Mouse (Mus musculus) granulocyte monocyte progenitor cell, adult 5-6 weeks (primary cell): ENCODE measurements around the gene Slfn14. TPM values are rescaled to one million over a fixed set of nuclear protein-coding genes. Genes with fewer than 3 reads are reported as not detected.
A peak's percentile ranks its signal among the peaks of the same experiment; 100 is the strongest.
"Not testable (repeated sequence)": the region's sequence is repeated elsewhere in the genome, so short reads cannot be mapped to it uniquely, and the experiment has no call there.

Experiments
- ATAC-seq: replicated peaks from 2 replicates; pipeline ENCODE4 v1.8.0; 2016; ENCODE audit warnings: mild to moderate bottlenecking, moderate TSS enrichment, inconsistent platforms; ENCODE audit not compliant: poor library complexity, severe bottlenecking
- total RNA-seq, 2 experiments: library from RNA; stranded (forward) in 1 of 2; stranded (reverse) in 1 of 2; fragments of 200-712, 200-1000 nt in 1 of 2; fragments of >200 nt in 1 of 2; fragmentation: Nextera tagmentation in 1 of 2; gene quantifications; 2 replicates each; pipeline ENCODE4 v1.2.3; 2014 to 2017

Gene Slfn14
- total RNA-seq, 2 experiments from 2014 or later: not detected

GRCm38 (mm10) chr11:83289036-83289435 is 2.5 kb upstream of the Slfn14 start:
- no peak for ATAC-seq

- no peak for ATAC-seq
Observed at GRCm38 (mm10) chr11:83285627-83286026, 899 bp downstream of the Slfn14 start.

- ATAC-seq: no peak
Observed at GRCm38 (mm10) chr11:83282084-83282483, 4.4 kb downstream of the Slfn14 start.

- no peak for ATAC-seq
Observed at GRCm38 (mm10) chr11:83279691-83280090, 6.8 kb downstream of the Slfn14 start.

- ATAC-seq: no peak
Observed at GRCm38 (mm10) chr11:83279024-83279423, 7.5 kb downstream of the Slfn14 start.

GRCm38 (mm10) chr11:83276251-83276650 is 10.3 kb downstream of the Slfn14 start:
- ATAC-seq: no peak

- peak; percentile 58 for ATAC-seq
Observed at GRCm38 (mm10) chr11:83271951-83272843, 14.3 kb downstream of the Slfn14 start.

GRCm38 (mm10) chr11:83271151-83271950 is 15.2 kb downstream of the Slfn14 start:
- ATAC-seq: peak; percentile 69

GRCm38 (mm10) chr11:83270842-83271150 is 15.7 kb downstream of the Slfn14 start:
- 0 out of 2 replicates have a peak, but pooled peaks have one; percentile 1 for ATAC-seq

- peak; percentile 88 for ATAC-seq
Observed at GRCm38 (mm10) chr11:83263146-83263545, 23.4 kb downstream of the Slfn14 start.

GRCm38 (mm10) chr11:83262673-83263072 is 23.9 kb downstream of the Slfn14 start:
- no peak for ATAC-seq

GRCm38 (mm10) chr11:83257211-83257610 is 29.3 kb downstream of the Slfn14 start:
- ATAC-seq: not testable (repeated sequence)

- ATAC-seq: no peak
Observed at GRCm38 (mm10) chr11:83239811-83240210, 46.7 kb downstream of the Slfn14 start.

GRCm38 (mm10) chr11:83238389-83238788 is 48.1 kb downstream of the Slfn14 start:
- no peak for ATAC-seq

GRCm38 (mm10) chr11:83237390-83237789 is 49.1 kb downstream of the Slfn14 start:
- ATAC-seq: not testable (repeated sequence)

- not testable (repeated sequence) for ATAC-seq
Observed at GRCm38 (mm10) chr11:83233621-83234020, 52.9 kb downstream of the Slfn14 start.

- no peak; the same call in 1 of the 2 replicates for ATAC-seq
Observed at GRCm38 (mm10) chr11:83230966-83231365, 55.6 kb downstream of the Slfn14 start.

- no peak for ATAC-seq
Observed at GRCm38 (mm10) chr11:83227926-83228723, 58.4 kb downstream of the Slfn14 start.

- no peak for ATAC-seq
Observed at GRCm38 (mm10) chr11:83225371-83225960, 61.1 kb downstream of the Slfn14 start.
